Mouse (Mus musculus) c-Kit-positive CD71-negative TER-119-negative erythroid progenitor cells, embryonic 14.5 days (primary cell): ENCODE results near the gene Vwce.

Source experiments
- DNase-seq: peaks from one replicate; pipeline ENCODE4 v3.0.0-alpha.2; 2013; ENCODE audit warnings: low read depth

Vwce gene

DNA sequence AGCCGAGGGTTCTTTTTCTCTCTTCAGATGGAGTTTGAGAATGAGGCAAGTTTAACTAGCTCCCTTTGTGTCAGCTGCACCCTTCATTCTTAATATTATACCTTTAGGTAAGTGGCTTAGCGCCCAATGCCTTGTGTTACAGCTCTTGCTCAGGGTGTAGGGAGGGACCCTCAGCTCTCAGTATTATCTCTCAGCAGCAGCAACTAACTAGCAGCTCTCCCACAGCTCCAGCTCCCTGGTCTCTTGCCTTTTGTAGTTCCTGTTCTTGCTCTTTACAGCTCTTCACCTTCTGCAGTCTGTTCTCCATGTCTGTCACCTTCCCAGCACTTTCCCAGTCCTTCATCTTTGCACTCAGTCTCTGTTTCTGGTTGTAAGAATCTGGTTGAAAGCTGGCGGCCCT, 57.6 kb downstream of the Vwce start:
- DNase-seq = no peak

DNA sequence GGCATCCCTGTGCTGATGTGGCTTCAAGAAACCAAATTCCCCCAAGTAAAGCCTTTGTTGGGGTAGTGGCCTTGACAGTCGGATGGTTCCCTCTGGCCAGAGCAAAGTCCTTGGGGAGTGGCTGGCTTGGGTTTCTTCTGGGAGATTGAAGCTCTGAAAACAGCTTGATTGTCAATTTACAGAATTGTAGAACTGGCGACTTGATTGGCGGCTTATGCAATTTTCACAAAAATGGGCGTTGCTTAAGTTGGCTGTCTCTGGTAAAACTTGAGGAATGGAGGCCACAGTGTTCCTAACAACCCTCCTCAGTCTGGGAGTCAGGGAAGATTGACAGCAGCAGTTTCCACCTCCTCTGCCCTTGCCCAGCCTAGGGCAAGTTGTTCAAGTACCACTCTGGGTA, 58.3 kb downstream of the Vwce start:
- no peak for DNase-seq

DNA sequence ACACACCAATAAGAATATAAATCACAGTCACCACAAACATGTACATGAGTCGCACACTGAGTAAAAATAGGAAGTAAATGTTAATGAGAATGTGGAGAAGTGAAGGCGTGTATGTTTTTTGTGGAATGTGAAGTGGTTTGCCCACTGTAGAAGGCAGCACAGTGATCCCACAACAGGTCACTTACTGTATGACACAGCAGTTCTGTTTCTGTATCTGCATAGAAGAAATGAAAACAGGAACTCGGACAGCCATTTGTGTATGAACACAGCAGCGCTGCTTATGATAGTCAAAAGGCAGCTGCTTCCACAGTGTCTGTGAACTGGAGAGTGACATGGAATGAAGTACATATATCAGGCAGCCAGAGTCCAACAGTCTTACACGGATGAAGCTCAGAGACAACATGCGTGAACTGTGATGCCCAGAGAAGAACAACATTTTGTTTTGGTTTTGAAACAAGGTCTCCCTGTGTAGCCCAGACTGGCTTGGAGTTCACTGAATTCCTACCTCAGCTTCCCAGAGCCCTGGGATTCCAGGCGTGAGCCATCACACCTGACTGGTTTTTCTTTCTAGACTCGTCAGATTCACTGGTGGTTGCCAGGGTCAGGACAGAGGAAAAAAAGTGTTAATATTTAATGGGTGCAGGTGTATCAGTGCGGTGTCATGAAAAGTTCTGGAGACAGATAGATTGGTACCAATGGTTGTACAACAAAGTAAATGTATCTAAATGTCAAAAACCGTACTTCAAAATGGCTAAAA, 60.1 kb downstream of the Vwce start:
- DNase-seq = no peak

DNA sequence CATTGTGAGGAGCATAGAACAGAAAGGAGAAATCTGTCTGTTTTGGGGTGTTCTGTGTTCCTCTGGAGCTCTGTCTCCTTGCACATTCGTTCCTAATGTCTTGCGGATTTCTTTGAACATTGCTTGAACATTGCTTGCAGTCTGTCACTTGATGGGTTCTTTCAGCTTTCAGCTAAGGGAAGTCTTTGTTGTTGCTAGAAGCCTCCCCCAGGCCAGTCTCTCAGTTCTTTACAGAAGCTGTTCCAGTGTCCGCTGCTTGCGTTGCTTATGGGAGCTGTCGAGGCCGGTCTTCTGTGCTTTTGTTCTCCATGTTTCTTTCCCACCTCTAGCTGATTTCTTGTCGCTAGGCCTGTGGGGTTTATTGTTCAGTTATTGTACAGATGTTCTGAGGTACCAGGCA, 61.8 kb downstream of the Vwce start:
- no peak for DNase-seq

DNA sequence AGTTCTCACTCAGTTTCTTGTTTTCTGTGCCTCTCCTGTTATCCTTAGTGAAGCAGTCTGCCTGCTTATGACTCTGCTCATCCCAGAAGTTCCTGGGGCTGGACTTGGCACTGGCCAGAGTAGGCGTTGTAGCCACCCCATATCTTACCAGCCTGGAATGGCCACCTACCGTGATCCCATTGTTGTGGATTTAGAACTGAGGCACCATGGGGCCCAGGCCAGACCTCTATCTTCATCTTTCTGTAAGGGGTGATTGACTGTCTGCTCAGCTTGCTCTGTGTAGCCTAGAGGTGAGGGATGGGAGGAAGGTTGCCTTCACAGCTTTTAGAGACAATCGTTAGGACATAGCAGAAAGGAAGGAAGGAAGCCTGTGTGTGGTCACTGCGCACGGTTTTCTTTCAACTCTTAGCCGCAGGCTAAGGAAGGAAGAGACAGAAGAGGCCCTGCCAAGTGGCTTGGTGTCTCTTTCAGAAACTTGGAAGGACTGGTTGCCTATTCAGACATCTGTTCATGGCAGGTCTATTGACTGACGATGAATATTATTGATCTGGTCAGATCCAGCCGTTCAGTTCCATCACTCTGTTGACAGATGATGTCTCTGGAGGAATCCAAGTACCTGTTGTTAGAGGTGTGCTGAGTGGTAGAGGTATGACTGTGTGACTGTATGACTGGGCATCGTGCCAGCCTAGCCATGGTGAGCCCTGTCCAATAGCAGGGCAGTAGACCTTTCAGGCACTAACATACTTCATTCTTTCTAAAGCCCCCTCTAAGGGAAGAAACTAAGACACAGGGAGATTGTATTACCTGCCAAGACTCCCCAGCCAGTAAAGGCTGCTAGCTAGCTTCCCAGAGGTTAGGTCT, 64.3 kb downstream of the Vwce start:
- no peak for DNase-seq

DNA sequence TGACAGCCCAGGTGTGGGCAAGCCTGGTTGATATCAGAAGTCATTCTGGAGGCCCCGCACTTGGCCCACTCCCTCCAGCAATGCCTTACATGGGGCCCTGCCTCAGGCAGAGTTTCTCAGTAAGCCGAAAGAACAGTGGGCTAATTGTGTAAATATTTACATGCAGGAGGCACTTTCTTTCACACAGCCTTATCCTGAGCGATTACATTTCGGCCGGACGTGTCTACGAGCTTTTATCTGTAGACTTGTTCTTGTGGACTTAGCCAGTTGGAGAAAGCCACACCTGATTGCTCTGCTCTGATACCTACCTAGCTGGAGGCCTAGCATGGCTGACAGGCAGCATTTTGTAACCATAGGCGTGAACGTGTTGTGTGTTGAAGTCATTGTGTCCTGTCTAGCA, 65.8 kb downstream of the Vwce start:
- no peak for DNase-seq

DNA sequence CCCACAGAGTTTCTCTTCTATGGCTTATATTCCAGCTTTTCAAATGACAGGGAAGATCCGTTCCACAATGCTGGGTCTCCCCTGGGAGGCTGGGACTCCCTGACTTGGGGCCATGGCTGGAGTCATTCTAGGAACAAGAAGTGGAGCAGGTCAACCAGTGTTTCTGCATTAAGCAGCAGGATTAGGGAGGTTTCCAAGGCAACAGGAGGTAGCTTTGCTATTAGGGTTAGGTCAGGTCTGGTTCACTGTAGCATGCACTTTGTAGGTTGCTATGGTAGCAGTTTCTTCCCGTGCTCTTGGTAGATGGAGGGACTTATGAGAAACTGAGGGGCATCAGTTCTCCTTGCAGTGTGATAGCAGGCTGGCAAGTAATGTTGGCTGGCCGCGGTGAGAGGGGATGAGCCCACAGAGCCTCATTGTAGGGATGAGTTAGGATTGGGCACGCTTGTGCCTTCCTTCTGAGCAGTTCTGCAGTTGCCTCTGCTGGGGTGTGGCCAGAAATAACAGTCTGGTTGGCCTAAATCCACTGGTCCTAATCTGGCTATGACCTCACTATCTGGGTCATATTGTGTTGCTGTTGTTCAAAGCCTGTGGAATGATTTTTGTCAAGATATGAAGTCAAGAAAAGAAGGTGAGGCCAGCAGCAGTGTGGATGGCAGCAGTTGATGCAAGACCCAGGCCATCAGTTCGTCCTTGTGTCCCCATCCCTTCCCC, 67.2 kb downstream of the Vwce start:
- DNase-seq = no peak

DNA sequence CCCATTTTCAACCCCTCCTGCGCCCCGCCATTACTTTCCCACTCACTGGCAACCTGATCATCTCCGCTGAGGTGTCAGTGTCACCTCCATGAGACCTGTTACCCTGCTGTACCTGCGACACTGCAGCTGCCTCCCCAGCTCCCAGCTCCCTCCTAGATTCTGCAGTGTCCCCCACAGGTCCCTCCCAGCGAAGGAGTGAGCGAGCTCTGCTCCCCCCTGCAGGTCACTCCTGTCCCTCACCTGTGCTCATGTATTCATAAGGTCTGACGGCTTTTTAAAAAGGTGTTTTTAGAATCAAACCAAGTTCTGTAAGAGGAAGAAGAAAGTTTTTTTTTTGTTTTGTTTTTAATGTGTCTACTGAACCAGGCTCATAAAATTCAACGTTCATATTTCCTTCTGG, 68.1 kb downstream of the Vwce start:
- no peak for DNase-seq

DNA sequence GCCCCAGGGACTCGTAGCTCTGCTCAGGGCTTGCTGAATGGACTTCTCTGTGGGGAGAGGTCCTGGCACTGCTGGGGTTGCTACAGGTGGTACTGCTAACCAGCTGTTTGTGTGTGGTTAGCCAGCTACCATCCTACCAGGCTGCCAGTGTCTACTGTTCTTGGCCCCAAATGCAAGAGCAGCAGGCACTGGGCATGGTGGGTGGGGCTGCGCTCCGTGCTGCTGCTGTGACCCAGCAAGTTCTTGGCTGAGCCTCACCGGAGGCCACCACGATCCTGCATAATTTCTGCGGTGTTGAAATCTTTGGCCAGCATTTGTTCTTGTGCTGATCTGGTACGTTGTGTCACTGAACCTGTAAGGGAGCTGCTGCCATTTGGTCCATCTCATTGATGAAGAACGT, 69.5 kb downstream of the Vwce start:
- DNase-seq = no peak

DNA sequence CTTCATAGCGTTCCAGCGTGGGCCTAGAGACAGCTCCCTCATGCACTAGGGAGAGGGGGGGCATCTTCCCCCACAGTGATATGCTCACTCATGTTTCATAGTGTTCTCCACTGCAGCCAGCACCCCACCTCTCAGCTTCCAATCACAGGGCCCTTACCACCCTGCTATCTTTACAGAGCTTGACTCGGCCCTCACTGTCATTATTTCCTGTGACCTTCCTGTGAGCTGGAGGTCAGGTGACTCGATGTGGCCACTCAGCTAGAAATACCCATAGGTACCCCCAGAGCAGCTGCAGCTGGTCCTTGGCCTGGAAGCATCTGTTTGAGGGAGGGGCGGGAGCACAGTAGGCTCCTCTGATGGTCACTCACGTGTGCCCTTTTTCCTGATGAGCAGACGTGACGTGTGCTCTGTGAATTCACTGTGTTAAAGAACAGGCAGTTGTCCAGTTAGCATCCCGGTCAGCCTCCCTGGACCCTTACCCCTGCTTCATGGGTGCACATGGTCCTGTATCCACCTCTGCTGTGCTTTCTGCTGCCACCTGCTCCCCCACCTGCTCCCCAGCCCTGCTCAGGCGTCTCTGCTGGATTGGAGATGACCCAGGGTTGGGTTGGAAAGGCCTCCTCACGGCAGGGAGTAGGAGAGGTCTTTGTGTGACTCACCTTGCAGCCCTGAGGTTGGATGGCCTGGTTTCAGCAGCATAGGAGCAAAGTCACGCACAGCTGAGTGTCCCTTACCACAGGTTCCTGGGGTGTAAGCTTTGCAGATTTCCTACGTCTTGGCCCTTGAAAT, 73.3 kb downstream of the Vwce start:
- no peak for DNase-seq

DNA sequence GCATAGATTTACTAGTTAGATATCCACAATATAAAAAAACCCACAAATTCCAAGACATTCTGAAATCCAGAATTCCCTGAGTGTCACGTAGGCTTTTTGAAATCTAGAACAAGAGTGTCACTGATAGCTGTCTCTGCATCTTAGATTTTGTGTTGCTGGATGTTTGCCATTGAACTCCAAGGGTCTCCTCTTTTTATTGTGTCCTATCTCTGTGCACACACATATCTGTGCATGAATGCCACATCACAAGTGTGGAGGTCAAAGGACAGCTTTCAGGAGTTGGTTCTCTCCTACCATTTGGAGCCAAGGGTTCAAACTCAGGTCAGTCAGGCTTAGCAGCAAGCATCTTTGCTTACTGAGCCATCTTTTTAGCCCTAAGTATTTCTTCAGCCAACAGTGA, 73.9 kb downstream of the Vwce start:
- no peak for DNase-seq

DNA sequence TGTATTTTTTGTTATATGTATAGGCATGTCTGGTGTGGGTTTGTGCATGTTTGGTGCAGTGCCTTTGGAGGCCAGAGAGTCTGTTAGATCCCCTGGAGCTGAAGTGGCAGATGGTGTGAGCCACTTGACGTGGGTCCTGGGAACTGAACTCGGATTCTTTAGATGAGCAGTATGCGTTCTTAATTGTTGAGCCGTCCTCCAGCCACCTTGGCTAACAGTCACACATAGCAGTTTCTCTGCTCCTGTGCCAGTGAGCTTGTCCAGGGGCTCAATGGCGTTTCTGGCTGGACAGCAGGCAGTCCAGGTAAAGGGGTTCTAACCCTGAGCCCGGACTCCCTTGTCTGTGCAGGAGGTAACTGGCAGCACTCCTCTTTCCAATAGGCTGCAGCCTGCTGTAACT, 74.9 kb downstream of the Vwce start:
- no peak for DNase-seq

DNA sequence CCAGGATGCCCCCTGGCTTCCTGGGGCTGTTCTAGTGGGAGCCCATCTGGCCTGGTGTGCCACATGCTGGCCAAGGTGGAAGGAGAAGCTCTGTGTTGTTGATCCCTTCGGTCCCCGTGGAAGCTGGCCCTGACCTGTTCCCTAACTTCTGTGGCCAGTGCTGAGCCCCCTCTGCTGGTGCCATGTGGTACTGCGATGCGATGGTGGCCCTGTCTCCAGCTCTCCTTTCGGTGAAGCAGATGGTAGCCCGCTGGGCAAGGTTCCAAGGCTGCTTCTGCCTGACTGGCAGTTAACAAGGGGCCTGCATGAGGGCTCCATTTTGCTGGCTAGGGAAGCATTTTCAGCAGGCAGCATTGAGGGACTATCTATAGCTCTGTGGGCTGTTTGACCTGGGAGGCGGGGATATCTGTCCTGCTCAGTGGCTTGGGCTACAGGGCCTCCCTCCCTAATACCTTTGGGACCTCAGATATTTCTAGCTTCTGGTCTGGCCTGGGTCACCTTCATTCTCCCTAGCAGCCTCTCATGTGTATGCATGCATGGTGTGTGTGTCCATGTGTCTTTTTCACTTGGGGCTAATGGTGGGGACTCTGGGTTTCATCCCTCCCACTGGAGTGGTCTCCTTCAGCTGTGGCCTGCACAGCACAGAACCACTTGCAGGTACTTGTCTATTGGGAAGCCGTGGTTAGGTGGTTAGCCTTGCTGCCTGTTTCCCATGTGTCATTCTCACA, 75.5 kb downstream of the Vwce start:
- DNase-seq = peak; percentile 79

DNA sequence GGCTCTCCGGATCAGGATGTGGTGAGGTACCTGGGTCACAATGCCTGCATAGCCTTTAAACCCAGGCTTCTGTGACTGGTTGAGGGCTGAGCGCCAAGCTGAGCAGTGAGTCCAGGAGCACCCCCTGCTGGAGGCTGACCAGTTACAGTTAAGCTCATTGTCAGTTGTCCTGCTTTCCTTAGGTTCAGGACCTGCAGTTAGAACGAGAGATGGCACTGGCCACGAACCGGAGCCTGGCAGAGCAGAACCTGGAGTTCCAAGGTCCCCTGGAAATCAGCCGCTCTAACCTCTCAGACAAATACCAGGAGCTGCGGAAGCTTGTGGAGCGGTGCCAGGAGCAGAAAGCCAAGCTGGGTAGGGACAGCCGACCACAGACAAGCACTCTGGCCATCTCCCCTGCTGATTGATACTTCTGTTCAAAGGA, 76.1 kb downstream of the Vwce start:
- no peak for DNase-seq

DNA sequence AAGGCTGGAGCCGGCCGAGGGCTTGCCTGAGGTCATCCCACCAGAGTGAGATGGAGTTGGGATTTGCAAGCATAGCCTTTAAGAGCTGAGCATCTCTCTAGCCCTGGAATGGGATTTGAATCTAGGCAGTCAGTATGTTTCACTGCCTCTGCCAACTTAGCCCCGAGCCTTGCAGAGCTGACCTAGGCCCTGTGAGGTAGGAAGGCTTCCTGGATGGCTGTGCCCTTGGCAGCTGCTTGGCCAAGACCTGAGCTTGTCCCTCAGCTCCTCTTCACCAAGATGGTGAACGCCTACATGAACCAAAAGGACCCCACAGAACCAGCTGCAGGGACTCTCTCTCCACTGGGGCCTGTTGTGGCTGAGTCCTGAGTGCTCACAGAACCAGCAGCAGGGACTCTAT, 76.7 kb downstream of the Vwce start:
- DNase-seq = no peak

DNA sequence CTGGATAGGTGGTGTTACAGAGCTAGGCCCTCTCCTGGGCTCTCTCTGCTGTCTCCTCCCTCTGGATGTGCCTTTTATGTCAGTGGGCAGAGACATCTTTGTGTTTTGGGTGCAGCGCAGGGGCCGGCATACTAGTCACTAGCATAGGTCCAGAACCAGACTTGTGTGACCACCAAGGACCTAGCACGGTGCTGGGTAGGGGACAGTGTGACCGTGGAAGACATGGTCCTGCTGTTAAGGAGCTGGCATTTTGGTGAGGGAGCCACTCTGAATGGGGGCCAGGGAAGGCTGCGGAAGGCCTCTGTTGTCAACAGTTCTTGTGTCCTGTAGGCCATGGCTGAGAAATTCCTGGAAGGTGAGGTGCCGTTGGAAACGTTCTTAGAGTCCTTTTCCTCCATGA, 78.2 kb downstream of the Vwce start:
- DNase-seq = no peak

DNA sequence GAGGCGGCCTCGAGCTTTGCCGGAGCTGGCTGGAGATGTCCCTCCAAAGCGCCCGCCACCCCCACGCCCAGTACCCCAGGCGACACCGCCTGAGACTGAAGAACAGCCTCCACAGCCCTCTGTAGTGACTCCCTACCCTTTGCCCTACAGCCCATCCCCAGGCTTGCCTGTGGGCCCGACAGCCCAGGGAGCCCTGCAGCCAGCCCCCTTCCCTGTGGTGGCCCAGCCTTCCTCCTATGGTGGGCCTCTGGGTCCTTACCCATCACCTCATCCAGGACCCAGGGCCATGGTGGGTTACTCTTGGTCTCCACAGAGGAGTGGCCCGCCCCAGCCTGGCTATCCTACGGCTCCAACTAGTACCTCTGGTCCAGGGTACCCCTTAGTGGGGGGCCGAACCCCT, 78.6 kb downstream of the Vwce start:
- no peak for DNase-seq

DNA sequence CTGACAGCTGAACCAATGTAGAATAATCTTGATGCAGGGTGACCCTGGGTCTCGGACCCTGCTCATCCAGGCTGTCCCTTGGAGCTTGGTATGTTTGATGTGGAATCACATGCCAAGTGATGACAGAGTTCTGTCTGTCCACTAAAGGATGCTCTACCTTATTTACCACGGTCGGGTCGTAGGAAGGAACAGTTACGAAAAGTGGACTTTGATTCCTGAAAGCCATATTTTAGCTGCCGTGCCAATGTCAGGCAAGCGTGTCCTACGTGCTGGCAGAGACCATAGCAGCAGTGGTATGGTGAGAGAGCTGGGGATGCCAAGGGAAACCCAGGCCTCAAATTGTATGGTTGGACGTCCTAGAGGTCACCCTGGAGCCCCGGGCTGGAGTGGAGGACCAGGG, 79.5 kb downstream of the Vwce start:
- no peak for DNase-seq

DNA sequence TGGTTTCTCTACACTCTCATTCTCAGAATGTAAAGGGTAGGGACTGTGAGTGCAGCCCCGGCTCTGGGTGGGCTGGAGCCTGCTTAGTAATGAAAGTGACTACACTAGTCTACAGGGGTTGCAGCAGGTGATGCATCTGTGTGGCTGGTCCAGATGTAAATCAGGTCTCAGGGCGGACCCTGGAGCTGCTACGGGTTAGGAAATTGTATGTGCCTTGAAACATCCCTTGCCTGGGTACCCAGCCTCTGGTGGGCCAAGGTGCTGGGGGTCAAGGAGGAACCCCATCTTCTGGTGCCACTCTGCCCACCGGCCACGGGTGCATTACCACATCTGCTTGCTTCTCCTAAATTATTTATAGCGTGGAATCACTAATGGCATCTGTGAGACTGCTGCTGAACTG, 80.2 kb downstream of the Vwce start:
- DNase-seq = no peak

DNA sequence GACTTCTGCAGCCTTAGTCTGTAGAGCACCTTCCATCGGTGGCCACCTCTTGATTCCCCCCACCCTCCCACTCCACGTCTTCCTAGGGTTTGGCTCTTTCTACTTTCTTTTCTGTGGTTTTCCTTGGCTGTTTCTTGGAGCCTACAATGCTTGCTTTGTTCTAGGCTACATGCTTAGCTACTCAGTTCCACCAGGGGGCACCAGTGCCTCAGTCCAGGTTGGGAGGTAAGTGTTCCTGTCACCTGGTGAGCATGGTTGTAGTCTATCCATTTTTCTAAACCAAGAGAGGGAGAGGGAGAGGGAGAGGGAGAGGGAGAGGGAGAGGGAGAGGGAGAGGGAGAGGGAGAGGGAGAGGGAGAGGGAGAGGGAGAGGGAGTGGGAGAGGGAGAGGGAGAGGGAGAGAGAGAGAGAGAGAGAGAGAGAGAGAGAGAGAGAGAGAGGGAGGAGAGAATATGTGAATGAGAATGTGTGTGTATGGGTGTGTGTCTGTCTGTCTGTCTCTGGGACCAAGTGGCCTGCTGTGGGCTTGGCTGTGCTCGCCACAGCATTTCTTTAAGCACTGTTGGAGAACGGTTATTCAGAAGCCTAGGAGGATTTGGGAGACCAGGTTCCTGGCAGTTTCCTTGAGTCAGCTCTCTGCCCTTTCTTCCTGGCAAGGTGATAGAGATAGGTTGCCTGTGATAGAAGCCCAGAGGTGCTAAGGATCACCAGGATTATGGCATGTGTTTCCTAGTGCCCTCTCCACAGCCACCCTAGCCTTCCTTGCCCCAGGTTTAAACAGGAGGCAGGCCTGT, 80.9 kb downstream of the Vwce start:
- no peak for DNase-seq

DNA sequence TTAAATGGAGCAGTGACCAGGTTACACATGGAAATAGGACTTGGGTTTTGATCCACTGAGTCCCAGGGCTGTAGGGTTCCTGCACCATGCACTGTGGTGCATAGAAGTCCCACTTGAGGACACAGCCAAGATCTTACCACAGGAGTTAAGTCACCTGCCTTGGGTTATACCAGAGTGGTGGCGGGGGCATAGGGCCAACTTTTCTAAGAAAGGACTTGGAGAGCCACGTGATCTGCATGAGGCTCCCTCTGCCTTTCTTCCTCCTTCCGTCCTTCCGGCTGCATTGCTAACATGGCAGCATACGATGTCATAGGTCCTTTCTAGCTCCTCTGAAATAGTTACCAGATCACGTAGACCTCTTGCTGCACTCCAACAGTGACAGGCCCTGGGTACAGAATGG, 81.5 kb downstream of the Vwce start:
- no peak for DNase-seq
